Mouse (Mus musculus) neural tube, embryonic 15.5 days (tissue): ENCODE results near the gene A830031A19Rik. TPM values are rescaled to one million over a fixed set of nuclear protein-coding genes. Genes with fewer than 3 reads are reported as not detected.

ENCODE experiments used
- ATAC-seq: fragments of 200-750 bp; cut with Nextera tagmentation; 2 replicates; pipeline ENCODE4 v1.8.0; 2017; ENCODE audit warnings: mild to moderate bottlenecking, moderate TSS enrichment, moderate library complexity; ENCODE audit not compliant: low FRiP score
- H3K27ac ChIP-seq: fragments of 300-500 bp; sonication (generic); replicated peaks from 2 replicates; pipeline ENCODE4 v1.5.1; 2015; ENCODE audit warnings: mild to moderate bottlenecking, inconsistent platforms
- H3K27me3 ChIP-seq: fragments of 300-500 bp; sonication (generic); replicated peaks from 2 replicates; pipeline ENCODE4 v1.6.1; 2015; ENCODE audit warnings: inconsistent platforms
- H3K36me3 ChIP-seq: fragments of 300-500 bp; sonication (generic); 2 replicates; pipeline ENCODE4 v1.6.1; 2015; ENCODE audit warnings: inconsistent platforms
- H3K4me1 ChIP-seq: fragments of 300-500 bp; sonication (generic); 2 replicates; pipeline ENCODE4 v1.6.1; 2015; ENCODE audit warnings: inconsistent platforms
- H3K4me2 ChIP-seq: fragments of 300-500 bp; sonication (generic); 2 replicates; pipeline ENCODE4 v1.6.1; 2015; ENCODE audit warnings: inconsistent platforms, mild to moderate bottlenecking, moderate library complexity
- H3K4me3 ChIP-seq: fragments of 300-500 bp; sonication (generic); replicated peaks from 2 replicates; pipeline ENCODE4 v1.5.1; 2015; ENCODE audit warnings: mild to moderate bottlenecking, inconsistent platforms
- H3K9ac ChIP-seq: fragments of 300-500 bp; sonication (generic); replicated peaks from 2 replicates; pipeline ENCODE4 v1.6.1; 2015; ENCODE audit warnings: mild to moderate bottlenecking, inconsistent platforms
- H3K9me3 ChIP-seq: fragments of 300-500 bp; sonication (generic); replicated peaks from 2 replicates; pipeline ENCODE4 v1.6.1; 2016; ENCODE audit warnings: inconsistent platforms
- WGBS: fragments of 180-500 bp; shearing (Covaris S2); methylation state at CpG from one replicate; pipeline ENCODE4 v1.1.7; 2015; ENCODE audit warnings: mixed read lengths; 5-methylcytosine and 5-hydroxymethylcytosine counted together
- microRNA-seq: library from miRNA; unstranded; fragments of <30 nt; microRNA quantifications from one replicate; pipeline ENCODE4, GENCODE M21; 2017
- polyA plus RNA-seq: library from polyadenylated mRNA; unstranded; fragments of >200 nt; fragmentation: Nextera tagmentation; extraction: Ambion mirVana; gene quantifications from 2 replicates; pipeline ENCODE4 v1.2.1, GENCODE M21; 2015

A830031A19Rik gene
- polyA plus RNA-seq, 1 experiment from 2014 or later = not detected

GRCm38 (mm10) chr11:24000675-24001074 lies 74.2 kb downstream of the A830031A19Rik start:
- Histone ChIP-seq H3K27me3 (no peaks in the 10 kb centered on the region), H3K4me2 (no peak overlapping the region), H3K9me3 (no peaks in the 10 kb centered on the region), H3K36me3 (no peaks in the 10 kb centered on the region), H3K27ac (no peak overlapping the region), H3K4me1 (no peaks in the 10 kb centered on the region), H3K9ac (no peak overlapping the region), H3K4me3 (no peak overlapping the region)
- ATAC-seq = no peak
- WGBS = 69% methylated on average over 7 of the region's 7 CpGs

Small RNA genes lying within 50 kb of the gene (microRNA-seq; reads per million reads assigned to microRNA genes)
- not detected for gene Gm44381

Other genes starting within 250 kb of the A830031A19Rik start
- gene Papolg, start 179.8 kb downstream of the A830031A19Rik start, polyA plus RNA-seq = 15.9 and 17.3 TPM in 2 replicates
- gene Bcl11a, start 3.0 kb upstream of the A830031A19Rik start, polyA plus RNA-seq = 85.1 and 102 TPM in 2 replicates